Mouse (Mus musculus) spleen, adult 18-20 months (tissue): ENCODE data around the gene Gm21764.
"Not testable (repeated sequence)": the region's sequence is repeated elsewhere in the genome, so short reads cannot be mapped to it uniquely, and the experiment has no call there.

Source experiments
- DNase-seq, 2 experiments: peaks; one replicate each; pipeline ENCODE4 v3.0.0; 2022; ENCODE audit warnings: mixed read lengths in 2 of 2

Gene Gm21764

GRCm38 (mm10) chrY:18061712-18062111 lies at the start of gene Gm21764:
Gene Gm21764 (minus strand): TSS chrY:18061812.
- not testable (repeated sequence) for DNase-seq

GRCm38 (mm10) chrY:18088816-18089215 lies 27.2 kb upstream of the Gm21764 start, which contains the start of gene Ssty1:
Gene Ssty1 (plus strand): TSS chrY:18089116.
- not testable (repeated sequence) for DNase-seq
